Mouse (Mus musculus) stomach, postnatal 0 days (tissue): ENCODE measurements around the gene Fam189b.

Experiments
- CTCF ChIP-seq: IDR thresholded peaks from 2 replicates; pipeline ENCODE4 v1.5.1; 2016; ENCODE audit warnings: antibody characterized with exemption, low read depth, mild to moderate bottlenecking, moderate library complexity
- EP300 ChIP-seq: optimal IDR thresholded peaks from 2 replicates; pipeline ENCODE3; 2016; ENCODE audit warnings: antibody characterized with exemption

- no peak for TF ChIP-seq CTCF
- no peak for TF ChIP-seq EP300
These were observed 19.8 kb upstream of the Fam189b start for GRCm38 (mm10) chr3:89163123-89163522.
